ENCODE assay signal across 7 mouse cellular contexts in the genomic region with DNA sequence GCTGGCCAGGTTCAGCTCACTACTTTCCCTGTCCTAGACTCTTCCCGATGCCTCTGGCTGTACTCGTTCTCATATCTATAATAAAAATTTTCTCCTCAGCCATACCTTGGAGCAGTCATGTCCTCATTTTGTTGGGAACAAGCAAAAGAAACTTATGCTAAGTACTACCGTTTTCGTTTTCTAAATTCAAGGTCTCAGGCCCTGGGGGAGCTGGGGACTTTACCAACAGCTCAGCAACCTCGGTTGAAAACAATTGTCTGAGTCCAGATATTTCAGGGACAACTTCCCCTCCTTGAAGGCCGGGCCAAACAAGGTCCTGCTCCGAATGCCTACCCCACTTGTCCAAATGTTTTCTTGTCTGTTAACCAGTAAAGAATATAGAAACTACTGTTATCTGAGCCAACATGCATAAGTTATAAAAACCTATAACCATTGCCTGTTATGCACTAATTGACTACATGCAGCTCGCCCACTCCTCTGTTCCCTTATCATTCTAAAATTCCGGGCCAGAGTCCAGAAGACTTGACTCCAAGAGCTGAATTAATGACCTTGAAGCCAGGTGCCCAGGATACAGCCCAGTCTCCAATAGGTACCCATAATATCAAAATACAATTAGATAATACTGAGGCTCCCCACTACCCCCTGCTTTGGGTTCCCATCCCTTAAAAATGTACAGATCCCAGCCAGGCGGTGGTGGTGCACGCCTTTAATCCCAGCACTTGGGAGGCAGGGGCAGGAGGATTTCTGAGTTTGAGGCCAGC. TPM values are rescaled to one million over a fixed set of nuclear protein-coding genes. Genes with fewer than 3 reads are reported as not detected.
DNase-seq lines count a peak whose midpoint lies in the region; ATAC-seq and TF ChIP-seq lines count a peak whose summit lies in the region.

No protein-coding gene starts in this region.

- H3K9ac ChIP-seq in heart, postnatal 0 days (replicated peaks; ENCODE audit: low read depth, low read length), result no peak overlapping the region
- H3K9ac ChIP-seq in liver, embryonic 16.5 days (ENCODE audit: low read depth, low read length), result peak overlapping the region; percentile 53

- H3K9me3 ChIP-seq in heart, postnatal 0 days (replicated peaks; ENCODE audit: control insufficient read depth, low read length), result no peaks in the 10 kb centered on the region
- H3K9me3 ChIP-seq in liver, embryonic 16.5 days (replicated peaks; ENCODE audit: control insufficient read depth, low read length), result no peaks in the 10 kb centered on the region

- peak; percentile 48 for DNase-seq in layer of hippocampus, adult 9-11 months
- no peak for DNase-seq in layer of hippocampus, adult 18-20 months (ENCODE audit: low spot score in 2 of 2)
- DNase-seq in brain, adult 2 months (ENCODE audit: low read depth, low spot score), result peak; percentile 31
- DNase-seq in heart, postnatal 0 days (ENCODE audit: low spot score), result no peak
- DNase-seq in left cerebral cortex, adult 11 months (ENCODE audit: low spot score), result no peak
- no peak for DNase-seq in cerebellum, postnatal 4 days (ENCODE audit: low spot score in 2 of 2)

- no peaks in the 10 kb centered on the region for H3K36me3 ChIP-seq in heart, postnatal 0 days (replicated peaks; ENCODE audit: control insufficient read depth, insufficient read depth, low read length)
- peaks cover 13% of the 10 kb centered on the region for H3K36me3 ChIP-seq in liver, embryonic 16.5 days (ENCODE audit: control insufficient read depth, insufficient read depth)

- TF ChIP-seq CTCF in heart, postnatal 0 days (IDR thresholded peaks at IDR 0.05; ENCODE audit: low read depth), result no peak

- WGBS in heart, postnatal 0 days, result 41% methylated on average over 11 of the region's 11 CpGs
- WGBS in liver, embryonic 16.5 days (ENCODE audit: insufficient replicate concordance), result 43% methylated on average over 11 of the region's 11 CpGs

- H3K4me3 ChIP-seq in heart, postnatal 0 days (ENCODE audit: low read depth, low read length), result no peak overlapping the region
- H3K4me3 ChIP-seq in liver, embryonic 16.5 days (ENCODE audit: low read depth, low read length), result peak overlapping the region; percentile 100; the same call in 1 of the 2 replicates

- H3K27ac ChIP-seq in heart, postnatal 0 days (ENCODE audit: low read depth), result peak overlapping the region; percentile 95
- H3K27ac ChIP-seq in liver, embryonic 16.5 days (ENCODE audit: low read length), result peak overlapping the region; percentile 100

- no peaks in the 10 kb centered on the region for H3K27me3 ChIP-seq in heart, postnatal 0 days (ENCODE audit: control insufficient read depth, insufficient read depth, low read length)
- H3K27me3 ChIP-seq in liver, embryonic 16.5 days (ENCODE audit: control insufficient read depth, insufficient read depth, low read depth, low read length), result no peaks in the 10 kb centered on the region

- no peak for TF ChIP-seq EP300 in heart, postnatal 0 days (IDR thresholded peaks at IDR 0.05; ENCODE audit: low read depth)

- no peak for ATAC-seq in heart, postnatal 0 days (ENCODE audit: insufficient read depth, low read depth)
- no peak for ATAC-seq in liver, embryonic 16.5 days (ENCODE audit: low read depth)

- peaks cover 31% of the 10 kb centered on the region for H3K4me1 ChIP-seq in heart, postnatal 0 days (ENCODE audit: control insufficient read depth, insufficient read depth)
- H3K4me1 ChIP-seq in liver, embryonic 16.5 days (ENCODE audit: control insufficient read depth, low read depth, low read length), result peaks cover 24% of the 10 kb centered on the region

- 0 out of 2 replicates have a peak overlapping the region, but pooled peaks have one; percentile 14 for H3K4me2 ChIP-seq in heart, postnatal 0 days (ENCODE audit: low read depth, low read length)
- peak overlapping the region; percentile 63 for H3K4me2 ChIP-seq in liver, embryonic 16.5 days (ENCODE audit: low read depth, low read length)

RNA-seq across cellular contexts. Expression of a gene that starts 0.9 kb away (rescaled TPM):
- 100 to 1,000 TPM; 186 to 193 TPM for total RNA-seq in layer of hippocampus, adult 18-20 months (2021)
- 181 and 193 TPM in 2 replicates for total RNA-seq in heart, postnatal 0 days (2014; rRNA removed; ENCODE audit: low replicate concordance)
- polyA plus RNA-seq in heart, postnatal 0 days (2015; fragmentation: Nextera tagmentation; extraction: Ambion mirVana), result 61.3 and 62.4 TPM in 2 replicates
- 138 and 149 TPM in 2 replicates for polyA plus RNA-seq in liver, embryonic 16.5 days (2015; fragmentation: Nextera tagmentation; extraction: Ambion mirVana)

RNA-seq across cellular contexts. Expression of a gene that starts 12.3 kb away (rescaled TPM):
- total RNA-seq in layer of hippocampus, adult 18-20 months (2021), result 100 to 1,000 TPM in 1 of 2 experiments, 10 to 100 TPM in 1; 98.0 to 101 TPM
- 363 and 431 TPM in 2 replicates for total RNA-seq in heart, postnatal 0 days (2014; rRNA removed; ENCODE audit: low replicate concordance)
- 495 and 511 TPM in 2 replicates for polyA plus RNA-seq in heart, postnatal 0 days (2015; fragmentation: Nextera tagmentation; extraction: Ambion mirVana)
- 83.1 and 86.6 TPM in 2 replicates for polyA plus RNA-seq in liver, embryonic 16.5 days (2015; fragmentation: Nextera tagmentation; extraction: Ambion mirVana)

RNA-seq across cellular contexts. Expression of a gene that starts 43.8 kb away (rescaled TPM):
- 10 to 100 TPM; 51.4 to 53.1 TPM for total RNA-seq in layer of hippocampus, adult 18-20 months (2021)
- 14.5 and 58.3 TPM in 2 replicates for total RNA-seq in heart, postnatal 0 days (2014; rRNA removed; ENCODE audit: low replicate concordance)
- polyA plus RNA-seq in heart, postnatal 0 days (2015; fragmentation: Nextera tagmentation; extraction: Ambion mirVana), result 8.8 TPM in 2 replicates
- 9.2 and 10.6 TPM in 2 replicates for polyA plus RNA-seq in liver, embryonic 16.5 days (2015; fragmentation: Nextera tagmentation; extraction: Ambion mirVana)

Comparison
In these comparisons a context has a peak if more than half of its experiments do, and no peak if none do; other contexts are left out.
1. DNase-seq: peak in layer of hippocampus, adult 9-11 months (single experiment) and brain, adult 2 months (single experiment); none in layer of hippocampus, adult 18-20 months (0 of 2), heart, postnatal 0 days (single experiment), left cerebral cortex, adult 11 months (single experiment) and cerebellum, postnatal 4 days (0 of 2).